Mouse (Mus musculus): ENCODE data around the gene Gm45062.

DNA sequence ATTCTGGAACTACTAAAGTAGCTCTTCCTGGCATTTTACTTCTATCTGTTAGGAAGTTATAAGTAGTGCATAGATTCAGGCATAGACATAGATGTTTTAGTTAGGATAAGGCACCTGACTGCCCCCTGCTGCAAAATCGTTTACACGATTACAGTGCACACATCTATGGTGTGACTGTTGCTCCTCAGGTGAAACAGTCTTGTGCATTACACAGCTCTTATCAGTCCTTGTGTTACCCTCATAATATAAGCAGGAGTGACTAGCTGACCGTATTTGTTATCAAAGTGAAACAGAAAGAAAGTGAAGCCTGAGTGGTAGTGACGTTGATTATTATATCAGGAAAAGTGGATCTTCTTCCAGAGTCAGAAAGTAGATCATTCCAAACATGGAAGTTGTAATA, 84.0 kb downstream of the Gm45062 start:
- TF ChIP-seq EP300 (IDR thresholded peaks at IDR 0.05; ENCODE audit: insufficient read depth, low read depth, low read length) (no peak), CTCF (IDR thresholded peaks at IDR 0.05; ENCODE audit: low read depth, low read length) (no peak), POLR2A (IDR thresholded peaks at IDR 0.05; ENCODE audit: insufficient read depth, low read length) (no peak)

All from ES-Bruce4 (cell line).